Mouse (Mus musculus) bone marrow, adult 2 months (tissue): ENCODE results near the gene Olfr1417.

Experiments
- CTCF ChIP-seq: fragments of 200-500 bp; IDR thresholded peaks from 2 replicates; pipeline ENCODE4 v1.5.1; 2011; ENCODE audit warnings: low read length, control low read depth; ENCODE audit not compliant: control insufficient read depth, insufficient read depth
- POLR2A ChIP-seq: fragments of 200-500 bp; IDR thresholded peaks from 2 replicates; pipeline ENCODE4 v1.6.1; 2011; ENCODE audit warnings: low read depth, mild to moderate bottlenecking, control low read depth, low read length, borderline replicate concordance; ENCODE audit not compliant: control insufficient read depth

- TF ChIP-seq POLR2A (no peak), CTCF (no peak)
Observed at GRCm38 (mm10) chr19:11808452-11808851, 30.6 kb downstream of the Olfr1417 start.
